Mouse (Mus musculus) liver, embryonic 14.5 days (tissue): Measurements from ENCODE around the gene Adam15. TPM values are rescaled to one million over a fixed set of nuclear protein-coding genes. Genes with fewer than 3 reads are reported as not detected.
A peak's percentile ranks its signal among the peaks of the same experiment; 100 is the strongest.

Source experiments
- ATAC-seq: fragments of 200-750 bp; cut with Nextera tagmentation; 2 replicates; pipeline ENCODE4 v1.8.0; 2017; ENCODE audit warnings: moderate number of reproducible peaks, mild to moderate bottlenecking, moderate library complexity; ENCODE audit not compliant: insufficient read depth
- DNase-seq, 3 experiments: peaks; one replicate each; pipeline ENCODE4 v3.0.0-alpha.2; 2012 to 2013; ENCODE audit warnings: low read depth in 3 of 3, low spot score in 3 of 3
- H3K27ac ChIP-seq: fragments of 300-500 bp; sonication (generic); 2 replicates; pipeline ENCODE4 v1.5.1; 2014; ENCODE audit warnings: moderate library complexity, mild to moderate bottlenecking, control low read depth, inconsistent platforms
- H3K27me3 ChIP-seq: fragments of 300-500 bp; sonication (generic); 2 replicates; pipeline ENCODE4 v1.6.1; 2014; ENCODE audit warnings: mild to moderate bottlenecking, low read length, moderate library complexity; ENCODE audit not compliant: control insufficient read depth, insufficient read depth
- H3K36me3 ChIP-seq: fragments of 300-500 bp; sonication (generic); replicated peaks from 2 replicates; pipeline ENCODE4 v1.6.1; 2014; ENCODE audit warnings: low read depth; ENCODE audit not compliant: control insufficient read depth, insufficient read depth
- H3K4me1 ChIP-seq, 2 experiments: fragments of 200-500 bp in 1 of 2; fragments of 300-500 bp in 1 of 2; sonication (generic) in 1 of 2; replicated peaks; 2 replicates each; pipeline ENCODE4 v1.6.1; 2012 to 2014; ENCODE audit warnings: antibody characterized with exemption in 1 of 2, inconsistent platforms in 1 of 2, low read length in 1 of 2; ENCODE audit not compliant: control insufficient read depth in 2 of 2, insufficient read depth in 2 of 2
- H3K4me2 ChIP-seq: fragments of 300-500 bp; sonication (generic); 2 replicates; pipeline ENCODE4 v1.6.1; 2014; ENCODE audit warnings: low read depth, mild to moderate bottlenecking, control low read depth, moderate library complexity
- H3K4me3 ChIP-seq, 2 experiments: fragments of 200-500 bp in 1 of 2; fragments of 300-500 bp in 1 of 2; sonication (generic) in 1 of 2; 2 replicates each; pipeline ENCODE4 v1.5.1; 2012 to 2014; ENCODE audit warnings: low read depth in 2 of 2, low read length in 2 of 2, mild to moderate bottlenecking in 2 of 2, control low read depth in 1 of 2, inconsistent platforms in 1 of 2, moderate library complexity in 1 of 2; ENCODE audit not compliant: insufficient read depth in 1 of 2
- H3K9ac ChIP-seq: fragments of 300-500 bp; sonication (generic); replicated peaks from 2 replicates; pipeline ENCODE4 v1.6.1; 2014; ENCODE audit warnings: mild to moderate bottlenecking, control low read depth, moderate library complexity
- H3K9me3 ChIP-seq: fragments of 300-500 bp; sonication (generic); 2 replicates; pipeline ENCODE4 v1.6.1; 2016; ENCODE audit warnings: low read length, mixed read lengths; ENCODE audit not compliant: control insufficient read depth
- CTCF ChIP-seq: IDR thresholded peaks from 2 replicates; pipeline ENCODE4 v1.5.1; 2016; ENCODE audit warnings: antibody characterized with exemption, low read depth, control low read depth
- EP300 ChIP-seq: IDR thresholded peaks from 2 replicates; pipeline ENCODE4 v1.6.1; 2016; ENCODE audit warnings: antibody characterized with exemption, low read depth
- WGBS: fragments of 180-500 bp; shearing (Covaris S2); extraction: QIAGEN DNeasy Blood & Tissue Kit; methylation state at CpG from one replicate; pipeline ENCODE4 v1.1.7; 2014; ENCODE audit not compliant: insufficient replicate concordance; 5-methylcytosine and 5-hydroxymethylcytosine counted together
- polyA plus RNA-seq, 2 experiments: library from polyadenylated mRNA; depleted of rRNA in 1 of 2; stranded (reverse) in 1 of 2; unstranded in 1 of 2; fragments of >200 nt; fragmentation: Nextera tagmentation in 1 of 2; extraction: Ambion mirVana in 1 of 2; gene quantifications; 2 replicates each; pipeline versions ENCODE4 v1.2.1 to v1.2.3; 2012 to 2014

The Adam15 gene
- polyA plus RNA-seq, 2 experiments: 4.9 to 6.2 TPM

GRCm38 (mm10) chr3:89341794-89342193, 8.0 kb downstream of the Adam15 start:
- Histone ChIP-seq H3K27me3 (peaks cover 6% of the 10 kb centered on the region), H3K9me3 (no peaks in the 10 kb centered on the region), H3K36me3 (no peaks in the 10 kb centered on the region), H3K9ac (no peak overlapping the region), H3K4me3 (no peak overlapping the region), H3K4me2 (no peak overlapping the region), H3K4me1 (no peaks in the 10 kb centered on the region; a peak in 1 of 4 replicates), H3K27ac (no peak overlapping the region)
- ATAC-seq (no peak), DNase-seq (no peak)
- WGBS: 80% methylated on average over 4 of the region's 4 CpGs
- TF ChIP-seq EP300: no peak
- no peak for TF ChIP-seq CTCF

- no peak for ATAC-seq
- Histone ChIP-seq H3K9ac (no peak overlapping the region), H3K27me3 (peaks cover 6% of the 10 kb centered on the region), H3K9me3 (no peaks in the 10 kb centered on the region), H3K36me3 (no peaks in the 10 kb centered on the region), H3K4me2 (peak overlapping the region; percentile 35; the same call in 1 of the 2 replicates), H3K27ac (no peak overlapping the region), H3K4me1 (no peaks in the 10 kb centered on the region; a peak in 1 of 4 replicates), H3K4me3 (no peak overlapping the region; a peak in 1 of 4 replicates)
- 12% methylated on average over 11 of the region's 11 CpGs for WGBS
- DNase-seq: no peak
- TF ChIP-seq CTCF: peak; percentile 97
- no peak for TF ChIP-seq EP300
Measured at GRCm38 (mm10) chr3:89340465-89340864, 9.3 kb downstream of the Adam15 start.

GRCm38 (mm10) chr3:89339416-89339815, 10.4 kb downstream of the Adam15 start:
- Histone ChIP-seq H3K36me3 (no peaks in the 10 kb centered on the region), H3K27me3 (peaks cover 6% of the 10 kb centered on the region), H3K4me2 (no peak overlapping the region), H3K4me1 (no peaks in the 10 kb centered on the region; a peak in 1 of 4 replicates), H3K9ac (no peak overlapping the region), H3K27ac (no peak overlapping the region), H3K4me3 (no peak overlapping the region), H3K9me3 (no peaks in the 10 kb centered on the region)
- TF ChIP-seq EP300 (no peak), CTCF (peak; percentile 91)
- WGBS: 35% methylated on average over 8 of the region's 8 CpGs
- ATAC-seq (no peak), DNase-seq (no peak)

- H3K36me3 ChIP-seq: no peaks in the 10 kb centered on the region
- H3K27me3 ChIP-seq: peaks cover 6% of the 10 kb centered on the region
- peak; percentile 68 for ATAC-seq
- no peak for TF ChIP-seq CTCF
- no peak for TF ChIP-seq EP300
- H3K4me3 ChIP-seq: peak within 1 kb of the TSS; percentile 55
- H3K9me3 ChIP-seq: no peaks in the 10 kb centered on the region
- H3K4me2 ChIP-seq: peak within 1 kb of the TSS; percentile 70
- H3K4me1 ChIP-seq: no peaks in the 10 kb centered on the region; a peak in 1 of 4 replicates
- no peak for DNase-seq
- peak within 1 kb of the TSS; percentile 31; the same call in 1 of the 2 replicates for H3K9ac ChIP-seq
- WGBS: 2% methylated on average over 44 of the region's 44 CpGs
- H3K27ac ChIP-seq: no peak within 1 kb of the TSS
Measured at GRCm38 (mm10) chr3:89337721-89338578, 11.8 kb downstream of the Adam15 start, which contains the start of gene Efna4. Gene Efna4 (minus strand): TSS chr3:89338028.

GRCm38 (mm10) chr3:89337062-89337720, 12.6 kb downstream of the Adam15 start:
- Histone ChIP-seq H3K9ac (peak overlapping the region; percentile 31; the same call in 1 of the 2 replicates), H3K4me2 (peak overlapping the region; percentile 70), H3K36me3 (no peaks in the 10 kb centered on the region), H3K27ac (no peak overlapping the region), H3K9me3 (no peaks in the 10 kb centered on the region), H3K4me3 (peak overlapping the region; percentile 55), H3K27me3 (peaks cover 6% of the 10 kb centered on the region), H3K4me1 (no peaks in the 10 kb centered on the region; a peak in 1 of 4 replicates)
- ATAC-seq: peak; percentile 2; the same call in 1 of the 2 replicates
- DNase-seq: no peak
- TF ChIP-seq EP300 (no peak), CTCF (no peak)
- WGBS: 2% methylated on average over 21 of the region's 21 CpGs
